Mouse (Mus musculus) T-helper 1 cell (primary cell): Measurements from ENCODE around the gene Tomm20l.

Experiments used
- in situ Hi-C: fragments of 300-600 bp; cut with MboI, MseI; formaldehyde crosslinking; loops from one replicate; pipeline ENCODE4 v1.15.1; 2025; ENCODE audit warnings: high pct_unique_total_duplicates

Gene Tomm20l

DNA sequence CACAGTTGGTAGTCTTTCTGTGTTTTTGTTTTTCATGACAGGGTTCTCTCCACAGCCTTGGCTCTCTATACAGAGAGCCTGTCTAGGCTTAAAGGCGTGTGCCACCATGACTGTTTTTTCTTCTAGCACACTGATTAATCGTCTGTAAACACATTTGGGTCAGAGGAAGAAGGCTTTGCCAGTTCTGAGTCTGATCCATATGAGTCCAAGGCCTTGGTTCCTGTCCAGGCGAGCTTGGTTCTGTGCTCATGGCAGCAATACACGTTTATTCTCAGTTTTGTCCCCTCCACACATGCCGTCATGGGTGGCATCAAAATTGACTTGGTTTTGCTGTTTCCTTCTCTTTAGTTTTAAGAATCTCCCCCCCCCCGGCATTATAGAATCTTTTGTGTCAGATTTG lies 38.2 kb downstream of the Tomm20l start:
- in situ Hi-C loops: loop anchor here (25.0 kb wide), 1 partner anchor 687 kb away; the partner anchor contains the start of gene Tmx1

DNA sequence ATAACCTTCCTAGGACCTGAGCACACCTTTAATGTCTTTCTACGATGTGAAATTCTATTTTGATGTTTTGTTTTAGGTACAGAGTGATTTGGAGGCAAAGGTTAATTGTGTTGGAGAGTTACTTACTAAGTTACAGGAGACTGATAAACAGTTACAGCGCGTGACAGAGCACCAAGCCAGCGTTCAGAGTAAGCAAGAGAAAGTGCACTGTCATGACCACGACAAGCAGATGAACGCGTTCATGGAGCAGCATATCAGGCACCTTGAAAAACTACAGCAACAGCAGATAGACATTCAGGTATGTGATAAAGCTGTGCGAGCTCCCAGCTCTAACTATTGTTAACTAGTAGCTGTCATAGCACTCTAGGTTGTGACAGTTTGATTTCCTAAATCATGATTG lies 38.9 kb downstream of the Tomm20l start:
- in situ Hi-C loops: no loop called here

DNA sequence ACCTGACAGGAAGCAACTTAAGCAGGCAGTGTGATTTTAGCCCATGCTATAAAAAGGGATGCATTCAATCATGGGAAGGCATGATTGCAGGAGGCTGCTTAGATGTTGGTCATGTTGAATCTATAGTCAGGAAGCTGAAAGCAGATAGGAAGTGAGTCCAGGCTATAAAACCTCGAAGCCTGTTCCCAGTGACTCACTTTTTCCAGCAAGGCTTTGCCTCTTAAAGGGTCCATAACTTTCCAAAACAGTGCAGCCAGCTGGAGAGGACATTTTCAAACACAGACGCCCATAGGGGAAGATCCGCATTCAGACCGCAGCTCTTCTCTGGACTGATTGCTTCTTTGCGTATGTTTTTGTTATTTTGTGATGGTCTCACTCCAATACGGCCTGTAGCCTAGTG lies 43.8 kb downstream of the Tomm20l start:
- in situ Hi-C loops: no loop called here

DNA sequence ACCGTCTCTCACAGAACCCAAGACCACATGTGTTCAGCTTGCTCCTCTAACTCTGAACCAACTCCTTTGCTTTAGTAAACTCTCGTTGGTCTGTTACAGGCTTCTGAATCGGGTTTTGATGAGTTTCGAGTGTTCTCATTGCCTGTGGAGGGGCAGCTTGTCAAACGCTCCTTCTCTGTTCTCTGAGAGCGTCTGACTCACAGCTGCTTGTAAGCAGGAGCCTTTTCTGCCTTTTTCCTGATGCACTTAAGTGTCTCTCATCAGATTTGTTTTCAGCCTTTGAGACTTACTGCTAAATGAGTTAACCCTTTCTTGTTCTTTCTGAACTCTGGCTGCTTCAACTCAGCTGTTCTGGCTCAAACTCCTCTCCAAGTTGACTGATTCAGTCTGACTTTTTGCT lies 46.7 kb downstream of the Tomm20l start:
- in situ Hi-C loops: no loop called here

DNA sequence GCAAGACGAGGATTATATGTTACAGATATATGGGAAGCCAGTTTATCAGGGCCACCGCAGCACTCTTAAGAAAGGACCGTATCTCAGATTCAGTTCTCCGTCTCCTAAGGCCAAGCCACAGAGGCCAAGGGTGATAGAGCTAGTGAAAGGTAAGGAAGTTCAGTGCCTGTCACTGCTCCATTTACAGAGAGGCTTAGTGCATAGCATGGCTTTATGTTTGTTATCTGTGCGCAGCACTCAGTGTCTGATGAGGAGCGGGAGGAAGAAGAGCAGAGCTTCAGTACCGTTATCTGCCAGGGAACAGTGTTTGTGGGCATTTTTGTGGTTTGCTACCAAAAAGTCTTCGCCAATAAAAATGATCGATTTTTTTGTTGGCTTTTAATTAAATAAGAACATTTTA lies 53.2 kb downstream of the Tomm20l start:
- in situ Hi-C loops: no loop called here

DNA sequence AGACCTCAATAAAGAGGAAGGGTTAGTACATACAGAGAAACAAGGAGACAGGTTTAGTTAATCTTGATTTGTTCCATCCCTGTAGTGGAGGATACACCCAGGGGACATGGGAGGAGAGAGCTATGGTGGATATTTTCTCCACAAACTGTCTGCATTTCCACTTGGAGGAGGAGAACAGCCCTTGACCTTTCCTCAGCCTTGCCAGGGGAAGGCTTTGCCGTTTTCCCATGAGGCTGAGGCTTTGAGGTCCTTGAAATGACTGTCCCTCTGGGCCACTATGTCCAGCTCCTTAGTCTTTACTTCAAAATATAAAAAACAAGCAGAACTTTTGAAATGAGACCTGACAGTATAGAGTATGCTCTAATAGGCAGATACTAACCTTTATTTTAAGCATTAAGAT lies 58.7 kb downstream of the Tomm20l start:
- in situ Hi-C loops: no loop called here
